Mouse (Mus musculus): ENCODE data around the gene Vmn1r158. TPM values are rescaled to one million over a fixed set of nuclear protein-coding genes. Genes with fewer than 3 reads are reported as not detected.

Gene Vmn1r158
- polyA plus RNA-seq (2012; rRNA removed): not detected in 2 replicates

GRCm38 (mm10) chr7:22790682-22791081 lies at the start of gene Vmn1r158:
Gene Vmn1r158, minus strand, starts transcription at chr7:22790782.

DNA sequence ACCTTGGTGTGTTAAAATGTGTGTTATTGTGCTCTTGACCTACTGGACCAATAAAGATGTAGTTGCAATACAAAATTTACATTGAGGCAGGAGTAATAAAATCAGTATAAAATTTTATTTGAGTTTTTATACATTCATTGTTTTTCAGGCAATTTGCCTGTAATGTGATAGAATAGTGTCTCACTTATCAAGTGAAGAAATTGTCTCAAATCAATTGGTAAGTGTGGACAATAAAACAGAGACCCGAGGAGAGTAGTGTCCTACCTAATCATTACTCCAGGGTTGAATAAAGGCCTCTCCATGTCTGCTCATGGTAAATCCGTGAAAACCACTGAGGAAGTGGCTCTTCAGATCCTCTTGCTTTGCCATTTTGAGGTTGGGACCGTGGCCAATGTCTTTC lies 29.2 kb downstream of the Vmn1r158 start, which contains the start of gene Vmn1r157:
Gene Vmn1r157 (plus strand): TSS at position 301 of the 400 bp plus-strand sequence.

Other genes with a start within 250 kb of the Vmn1r158 start
- gene Gm4201, start 225.4 kb downstream of the Vmn1r158 start, polyA plus RNA-seq (2012; rRNA removed): not detected in 2 replicates
- not detected in 2 replicates for gene Gm4565, start 202.7 kb downstream of the Vmn1r158 start, polyA plus RNA-seq (2012; rRNA removed)
- not detected in 2 replicates for gene Vmn1r155, start 132.8 kb downstream of the Vmn1r158 start, polyA plus RNA-seq (2012; rRNA removed)
- gene Gm8693, start 98.5 kb downstream of the Vmn1r158 start, polyA plus RNA-seq (2012; rRNA removed): not detected in 2 replicates
- gene Gm4567, start 71.1 kb downstream of the Vmn1r158 start, polyA plus RNA-seq (2012; rRNA removed): not detected in 2 replicates
- not detected in 2 replicates for gene Vmn1r157, start 29.1 kb downstream of the Vmn1r158 start, polyA plus RNA-seq (2012; rRNA removed)
- not detected in 2 replicates for gene Vmn1r159, start 52.8 kb upstream of the Vmn1r158 start, polyA plus RNA-seq (2012; rRNA removed)
- gene Vmn1r160, start 80.4 kb upstream of the Vmn1r158 start, polyA plus RNA-seq (2012; rRNA removed): not detected in 2 replicates
- gene Gm4214, start 193.9 kb upstream of the Vmn1r158 start, polyA plus RNA-seq (2012; rRNA removed): not detected in 2 replicates
- not detected in 2 replicates for gene Gm4216, start 229.1 kb upstream of the Vmn1r158 start, polyA plus RNA-seq (2012; rRNA removed)

All from central nervous system, embryonic 11.5 days (tissue).